Mouse (Mus musculus): Measurements from ENCODE around the gene Kdm6b.
"Not testable (repeated sequence)": the region's sequence is repeated elsewhere in the genome, so short reads cannot be mapped to it uniquely, and the experiment has no call there.

The Kdm6b gene

GRCm38 (mm10) chr11:69406282-69406681 lies 7.2 kb downstream of the Kdm6b start:
- no peak for DNase-seq (ENCODE audit: low read depth)

GRCm38 (mm10) chr11:69405397-69406200 lies 7.9 kb downstream of the Kdm6b start:
- DNase-seq (ENCODE audit: low read depth): no peak

GRCm38 (mm10) chr11:69404595-69405396 lies 8.7 kb downstream of the Kdm6b start:
- DNase-seq (ENCODE audit: low read depth): no peak

GRCm38 (mm10) chr11:69403691-69404594 lies 9.5 kb downstream of the Kdm6b start:
- DNase-seq (ENCODE audit: low read depth): no peak

DNA sequence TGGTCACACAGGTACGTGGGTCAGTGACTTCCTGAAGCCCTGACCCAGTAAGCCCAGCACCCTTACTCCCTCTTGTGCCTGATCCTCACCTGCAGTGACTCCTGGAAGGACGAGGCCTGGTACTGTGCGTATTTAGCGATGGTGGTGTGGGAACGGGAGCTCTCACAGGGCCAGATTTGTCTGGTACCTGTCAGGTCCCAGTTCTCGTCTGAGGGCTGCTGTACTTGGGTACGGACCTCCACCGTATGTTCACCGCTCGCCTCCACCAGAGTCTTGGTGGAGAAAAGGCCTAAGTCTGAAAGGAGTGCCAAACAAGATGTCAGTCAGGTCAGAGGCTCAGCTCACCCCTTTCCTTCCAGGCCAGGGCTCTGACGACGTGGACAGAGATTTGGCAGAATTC lies 11.5 kb downstream of the Kdm6b start:
- DNase-seq (ENCODE audit: low read depth): no peak

DNA sequence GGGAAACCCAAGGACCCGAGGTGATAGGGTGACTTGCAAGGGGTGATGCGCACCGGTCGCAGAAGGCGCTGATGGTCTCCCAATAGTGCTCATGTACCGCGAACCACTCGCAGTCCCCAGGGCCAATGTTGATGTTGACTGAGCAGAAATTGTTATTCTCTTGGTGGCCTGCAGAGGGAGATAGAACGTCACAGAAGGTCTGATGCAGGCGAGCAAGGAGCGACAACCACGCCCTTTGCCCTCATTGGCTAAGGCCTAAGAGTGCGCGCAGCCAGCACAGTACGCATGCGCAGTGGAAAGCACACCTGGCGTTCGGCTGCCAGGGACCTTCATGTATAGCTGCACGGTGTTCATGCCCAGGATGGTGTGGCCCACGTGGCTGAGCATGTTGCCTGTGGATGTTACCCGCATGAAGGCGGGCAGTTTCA lies 12.3 kb downstream of the Kdm6b start:
- no peak for DNase-seq (ENCODE audit: low read depth)

DNA sequence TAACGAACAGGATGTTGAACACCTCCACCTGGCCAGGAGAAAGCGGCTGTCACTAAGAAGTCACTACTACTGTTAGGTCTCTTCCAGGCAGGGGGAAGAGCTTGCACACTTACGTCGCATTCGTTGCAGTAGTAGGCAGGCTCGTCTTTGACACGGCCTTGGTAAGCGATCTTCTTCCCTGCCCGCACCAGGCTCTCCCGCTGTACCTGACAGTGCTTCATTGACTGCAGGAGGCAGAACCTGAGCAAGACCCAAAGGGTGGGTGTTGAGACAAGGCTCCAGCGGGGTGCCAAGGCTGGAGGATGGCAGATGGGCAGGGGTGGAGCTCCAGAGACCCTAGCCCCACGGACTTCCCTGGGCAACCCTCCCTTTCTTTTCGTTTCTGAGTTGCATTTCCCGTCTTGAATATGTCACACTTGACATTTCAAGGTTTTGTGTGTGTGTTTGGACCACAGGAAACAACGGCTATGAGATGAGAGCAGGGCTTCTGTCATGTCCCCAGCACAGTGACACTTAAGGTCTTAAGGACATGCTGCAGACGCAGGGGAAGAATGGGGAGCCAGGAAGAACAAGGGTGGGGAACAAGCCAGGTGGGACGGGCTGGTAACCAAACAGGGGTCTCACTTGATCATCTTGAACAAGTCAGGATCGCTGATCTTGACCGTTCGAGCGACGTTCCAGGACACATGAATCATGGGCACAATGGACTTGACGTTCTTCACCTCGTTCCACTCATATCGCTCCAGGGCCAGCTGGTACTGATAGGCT lies 13.2 kb downstream of the Kdm6b start:
- no peak for DNase-seq (ENCODE audit: low read depth)

DNA sequence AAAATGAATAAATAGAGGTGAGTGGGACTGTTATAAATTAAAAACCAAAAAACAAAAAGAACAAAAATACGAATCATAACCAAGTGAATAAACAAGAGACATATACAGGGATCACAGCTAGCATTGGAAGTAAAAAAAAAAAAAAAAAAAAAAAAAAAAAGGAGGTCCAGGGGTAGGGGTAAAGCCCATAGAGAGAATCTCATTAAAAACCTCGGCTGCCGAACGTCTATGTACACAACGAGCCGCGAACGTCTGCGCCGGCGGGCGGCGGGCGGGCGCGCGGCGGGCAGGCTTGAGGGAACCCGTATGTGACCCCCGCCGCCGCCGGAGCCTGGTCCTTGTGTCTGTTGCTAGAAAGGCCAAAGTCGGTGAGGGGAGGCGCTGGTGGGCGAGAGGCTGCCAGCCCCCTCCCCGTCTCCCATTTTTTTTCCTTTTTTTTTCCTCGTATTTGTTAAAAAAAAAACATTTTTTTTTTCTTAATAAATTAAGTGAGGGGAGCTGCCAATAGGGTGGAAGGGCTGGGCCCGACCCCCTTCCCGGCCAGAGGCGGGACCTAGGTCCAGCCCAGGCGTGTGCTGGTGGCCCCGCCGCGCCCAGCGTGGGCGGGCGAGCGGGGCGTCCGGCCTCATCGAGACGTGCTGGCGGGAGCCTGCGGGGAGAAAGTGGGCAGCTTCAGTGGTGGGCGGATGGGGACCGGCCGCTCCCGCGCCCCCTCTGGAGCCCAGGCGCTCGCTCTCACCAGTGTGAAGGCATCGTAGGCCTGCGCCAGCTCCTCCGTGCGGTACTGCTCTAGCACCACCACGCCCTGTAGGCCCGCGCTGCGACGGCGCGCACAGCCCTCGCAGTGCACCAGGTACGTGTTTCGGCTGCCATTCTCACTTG lies 14.0 kb downstream of the Kdm6b start:
- no peak for DNase-seq (ENCODE audit: low read depth)

GRCm38 (mm10) chr11:69398486-69399200 lies 14.8 kb downstream of the Kdm6b start:
- no peak for DNase-seq (ENCODE audit: low read depth)

DNA sequence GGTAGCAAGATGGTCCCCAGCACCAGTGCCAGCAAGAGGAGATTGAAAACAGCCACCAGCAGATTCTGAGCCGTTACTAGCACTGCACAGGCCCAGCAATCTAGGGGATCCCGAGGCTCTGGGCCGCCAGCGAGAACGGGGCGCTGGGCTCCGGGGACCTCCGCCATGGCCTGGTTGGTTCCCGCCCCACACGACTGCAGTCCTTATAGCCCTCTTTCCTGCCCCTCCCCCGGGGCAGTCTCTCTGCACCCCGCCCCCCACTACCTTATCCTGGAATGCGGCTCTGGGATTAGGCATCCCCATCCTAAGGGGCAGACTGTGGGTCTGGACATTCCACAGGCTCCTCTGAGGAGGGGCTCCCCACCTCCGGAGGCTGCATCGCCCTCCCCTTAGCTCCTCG lies 15.4 kb downstream of the Kdm6b start, which contains the start of gene Tmem88:
Tmem88 (minus strand) TSS at position 176 of the 400 bp plus-strand sequence.
- DNase-seq (ENCODE audit: low read depth): no peak

DNA sequence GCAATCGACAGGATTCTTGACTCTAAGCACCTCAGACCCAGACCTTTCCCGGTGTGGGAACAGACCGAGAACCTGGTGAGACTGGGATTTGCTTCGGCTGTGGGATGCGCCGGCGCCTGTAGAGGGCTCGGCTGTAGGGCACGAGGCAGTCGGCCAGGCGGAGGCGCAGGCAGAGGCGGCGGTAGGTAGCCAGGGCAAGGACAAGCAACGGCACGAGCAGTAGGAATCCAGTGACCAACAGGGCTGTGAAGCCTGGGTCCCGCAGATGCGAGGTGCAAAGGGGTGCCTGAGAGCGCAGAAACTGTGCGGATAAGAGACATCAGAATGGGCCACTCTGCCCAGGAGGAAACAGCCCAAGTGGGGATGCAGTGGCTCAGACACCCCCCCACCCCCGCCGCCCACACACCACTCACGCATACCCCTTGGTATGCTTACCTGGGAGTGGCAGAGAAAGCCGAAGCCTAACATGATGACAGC lies 15.9 kb downstream of the Kdm6b start:
- DNase-seq (ENCODE audit: low read depth): no peak

- DNase-seq (ENCODE audit: low read depth): no peak
Observed at GRCm38 (mm10) chr11:69396772-69397171, 16.7 kb downstream of the Kdm6b start.

GRCm38 (mm10) chr11:69395634-69396373 lies 17.7 kb downstream of the Kdm6b start:
- peak; percentile 98 for DNase-seq (ENCODE audit: low read depth)

- peak; percentile 87 for DNase-seq (ENCODE audit: low read depth)
Observed at GRCm38 (mm10) chr11:69395235-69395633, 18.2 kb downstream of the Kdm6b start, which contains the start of the genes Naa38 and Cyb5d1. Naa38 (plus strand) TSS chr11:69395487. Cyb5d1 (minus strand) TSS chr11:69395631.

DNA sequence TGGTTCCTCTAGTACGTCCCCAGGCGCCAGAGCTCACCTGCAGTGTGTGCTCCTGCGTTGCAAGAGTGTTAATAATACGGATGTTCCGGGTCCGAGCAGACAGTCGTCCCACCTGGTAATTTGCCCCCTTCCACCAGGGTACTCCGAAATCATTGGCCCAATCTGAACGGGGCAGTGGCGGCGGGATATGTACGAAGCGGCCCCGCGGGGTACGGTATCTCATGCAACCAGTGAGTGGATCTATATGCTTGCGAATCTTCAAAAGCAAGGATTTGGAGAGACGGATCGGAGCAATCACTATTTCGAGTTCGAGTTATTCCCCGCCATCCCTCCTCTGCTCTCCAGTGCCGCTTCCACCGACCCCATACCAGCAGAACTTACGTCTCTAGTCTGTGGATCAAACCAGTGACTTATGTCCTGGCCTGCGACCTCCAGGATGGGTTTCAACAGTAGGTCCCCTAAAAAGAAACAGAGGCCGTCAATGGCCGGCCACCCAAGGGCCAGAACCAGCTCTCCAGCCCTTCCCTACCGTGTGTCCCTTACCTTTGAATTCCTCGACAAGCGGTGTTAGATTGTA lies 18.8 kb downstream of the Kdm6b start:
- DNase-seq (ENCODE audit: low read depth): not testable (repeated sequence)

DNA sequence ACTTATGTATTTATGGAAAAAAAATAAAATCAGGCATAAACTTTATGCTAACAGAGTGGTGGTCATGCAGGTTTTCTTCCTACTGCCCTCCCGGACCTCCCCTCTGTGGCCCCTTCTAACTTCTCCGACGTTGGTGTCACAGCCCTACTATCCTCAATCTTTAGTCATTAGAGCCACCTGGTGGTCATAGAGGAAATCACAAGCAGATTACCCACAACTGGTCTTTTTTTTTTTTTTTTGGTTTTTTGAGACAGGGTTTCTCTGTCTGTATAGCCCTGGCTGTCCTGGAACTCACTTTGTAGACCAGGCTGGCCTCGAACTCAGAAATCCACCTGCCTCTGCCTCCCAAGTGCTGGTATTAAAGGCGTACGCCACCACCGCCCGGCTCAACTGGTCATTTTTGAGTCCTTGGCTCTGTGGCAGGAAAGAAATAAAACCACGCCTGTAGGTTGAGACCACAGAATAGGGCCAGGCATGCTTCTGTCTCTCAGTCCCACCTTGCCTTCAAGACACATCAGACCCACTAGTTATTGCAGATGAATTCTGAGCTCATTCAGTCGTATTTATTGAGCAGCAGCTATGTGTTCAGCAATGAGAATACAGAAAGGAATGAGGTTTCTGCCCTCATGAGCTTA lies 23.0 kb downstream of the Kdm6b start:
- DNase-seq (ENCODE audit: low read depth): no peak

GRCm38 (mm10) chr11:69389531-69390399 lies 23.7 kb downstream of the Kdm6b start:
- DNase-seq (ENCODE audit: low read depth): no peak

All from fibroblast of lung, adult 2 months (primary cell).